Mouse (Mus musculus) MEL (cell line): Measurements from ENCODE around the gene Gm45844. TPM values are rescaled to one million over a fixed set of nuclear protein-coding genes. Genes with fewer than 3 reads are reported as not detected.
"Not testable (repeated sequence)": the region's sequence is repeated elsewhere in the genome, so short reads cannot be mapped to it uniquely, and the experiment has no call there.

ENCODE experiments used
- DNase-seq: peaks from one replicate; pipeline ENCODE4 v3.0.0; 2011; ENCODE audit warnings: low read depth, low spot score
- H3K27ac ChIP-seq: 2 replicates; pipeline ENCODE4 v1.5.1; 2012; ENCODE audit warnings: low read depth, mild to moderate bottlenecking, control low read depth, low read length, moderate library complexity; ENCODE audit not compliant: control insufficient read depth
- H3K27me3 ChIP-seq, 2 experiments: fragments of 150-350 bp in 1 of 2; sonication (generic) in 1 of 2; 2 replicates each; pipeline ENCODE4 v1.6.1; 2012; ENCODE audit warnings: low read length in 2 of 2, mild to moderate bottlenecking in 2 of 2, improper control_type of control experiment in 1 of 2, moderate library complexity in 1 of 2; ENCODE audit not compliant: insufficient read depth in 2 of 2, control insufficient read depth in 1 of 2
- H3K36me3 ChIP-seq, 2 experiments: 2 replicates each; pipeline ENCODE4 v1.6.1; 2012 to 2014; ENCODE audit warnings: low read length in 2 of 2, improper control_type of control experiment in 1 of 2, inconsistent platforms in 1 of 2, mild to moderate bottlenecking in 1 of 2; ENCODE audit not compliant: insufficient read depth in 2 of 2, control insufficient read depth in 1 of 2
- H3K4me1 ChIP-seq, 2 experiments: fragments of 150-350 bp in 1 of 2; sonication (generic) in 1 of 2; 2 replicates each; pipeline ENCODE4 v1.6.1; 2012; ENCODE audit warnings: low read length in 2 of 2, improper control_type of control experiment in 1 of 2, mild to moderate bottlenecking in 1 of 2; ENCODE audit not compliant: insufficient read depth in 2 of 2, control insufficient read depth in 1 of 2
- H3K4me3 ChIP-seq, 2 experiments: fragments of 150-350 bp in 1 of 2; sonication (generic) in 1 of 2; 2 replicates each; pipeline ENCODE4 v1.5.1; 2012; ENCODE audit warnings: low read depth in 2 of 2, low read length in 2 of 2, mild to moderate bottlenecking in 2 of 2, moderate library complexity in 2 of 2, control low read depth in 1 of 2, improper control_type of control experiment in 1 of 2; ENCODE audit not compliant: control insufficient read depth in 1 of 2, insufficient read depth in 1 of 2
- H3K79me2 ChIP-seq: 2 replicates; pipeline ENCODE4 v1.6.1; 2012; ENCODE audit warnings: mild to moderate bottlenecking, low read length, moderate library complexity; ENCODE audit not compliant: control insufficient read depth, poor library complexity, insufficient read depth
- H3K9ac ChIP-seq: 2 replicates; pipeline ENCODE4 v1.6.1; 2012; ENCODE audit warnings: low read depth, mild to moderate bottlenecking, control low read depth, low read length, moderate library complexity; ENCODE audit not compliant: control insufficient read depth, poor library complexity, severe bottlenecking
- H3K9me3 ChIP-seq: fragments of 150-350 bp; sonication (generic); replicated peaks from 2 replicates; pipeline ENCODE4 v1.6.1; 2012; ENCODE audit warnings: mild to moderate bottlenecking, low read length, improper control_type of control experiment, moderate library complexity; ENCODE audit not compliant: insufficient read depth
- BHLHE40 ChIP-seq: IDR thresholded peaks from 2 replicates; pipeline ENCODE4 v1.6.1; 2012; ENCODE audit warnings: low read depth, mild to moderate bottlenecking, inconsistent platforms, low read length, improper control_type of control experiment, borderline replicate concordance
- CHD1 ChIP-seq: IDR thresholded peaks from 2 replicates; pipeline ENCODE4 v1.6.1; 2012; ENCODE audit warnings: low read depth, mild to moderate bottlenecking, inconsistent platforms, low read length, improper control_type of control experiment
- CTCF ChIP-seq, 3 experiments: IDR thresholded peaks in 2 of 3; conservative IDR thresholded peaks in 1 of 3; 2 replicates each; pipeline ENCODE4 v1.5.1; 2011 to 2012; ENCODE audit warnings: low read length in 3 of 3, low read depth in 2 of 3, mild to moderate bottlenecking in 2 of 3, improper control_type of control experiment in 1 of 3, inconsistent platforms in 1 of 3, mixed read lengths in 1 of 3, moderate library complexity in 1 of 3; ENCODE audit not compliant: control insufficient read depth in 1 of 3, insufficient read depth in 1 of 3, poor library complexity in 1 of 3, severe bottlenecking in 1 of 3
- E2F4 ChIP-seq: IDR thresholded peaks from 2 replicates; pipeline ENCODE4 v1.6.1; 2011; ENCODE audit warnings: low read depth, low read length, improper control_type of control experiment, borderline replicate concordance
- ETS1 ChIP-seq: IDR thresholded peaks from 2 replicates; pipeline ENCODE4 v1.6.1; 2012; ENCODE audit warnings: low read depth, mild to moderate bottlenecking, inconsistent platforms, low read length, improper control_type of control experiment, moderate library complexity
- HCFC1 ChIP-seq: IDR thresholded peaks from 2 replicates; pipeline ENCODE4 v1.6.1; 2012; ENCODE audit warnings: low read depth, mild to moderate bottlenecking, inconsistent platforms, low read length, improper control_type of control experiment, moderate library complexity
- KAT2A ChIP-seq: conservative IDR thresholded peaks from 2 replicates; pipeline ENCODE4 v1.6.1; 2012; ENCODE audit warnings: low read depth, low read length, improper control_type of control experiment, inconsistent platforms
- MAFK ChIP-seq: IDR thresholded peaks from 2 replicates; pipeline ENCODE4 v1.6.1; 2011; ENCODE audit warnings: low read depth, mild to moderate bottlenecking, low read length, improper control_type of control experiment, borderline replicate concordance
- MAX ChIP-seq: IDR thresholded peaks from 2 replicates; pipeline ENCODE4 v1.6.1; 2011; ENCODE audit warnings: low read length, improper control_type of control experiment
- NRF1 ChIP-seq: IDR thresholded peaks from 2 replicates; pipeline ENCODE4 v1.6.1; 2014; ENCODE audit warnings: low read depth, mild to moderate bottlenecking, inconsistent platforms, low read length, improper control_type of control experiment, moderate library complexity; ENCODE audit not compliant: poor library complexity, insufficient read depth, severe bottlenecking
- RAD21 ChIP-seq: IDR thresholded peaks from 2 replicates; pipeline ENCODE4 v1.6.1; 2011; ENCODE audit warnings: mild to moderate bottlenecking, low read depth, low read length, improper control_type of control experiment
- RCOR1 ChIP-seq: IDR thresholded peaks from 2 replicates; pipeline ENCODE4 v1.6.1; 2012; ENCODE audit warnings: low read depth, mild to moderate bottlenecking, inconsistent platforms, low read length, improper control_type of control experiment
- SIN3A ChIP-seq: IDR thresholded peaks from 2 replicates; pipeline ENCODE4 v1.6.1; 2012; ENCODE audit warnings: low read length, improper control_type of control experiment, inconsistent platforms
- SMC3 ChIP-seq: IDR thresholded peaks from 2 replicates; pipeline ENCODE4 v1.6.1; 2011; ENCODE audit warnings: low read depth, low read length, improper control_type of control experiment
- UBTF ChIP-seq: IDR thresholded peaks from 2 replicates; pipeline ENCODE4 v1.6.1; 2012; ENCODE audit warnings: low read depth, mild to moderate bottlenecking, inconsistent platforms, low read length, improper control_type of control experiment, moderate library complexity, borderline replicate concordance; ENCODE audit not compliant: insufficient read depth
- USF1 ChIP-seq: IDR thresholded peaks from 2 replicates; pipeline ENCODE4 v1.6.1; 2014; ENCODE audit warnings: low read depth, mild to moderate bottlenecking, inconsistent platforms, low read length, improper control_type of control experiment, moderate library complexity
- ZMIZ1 ChIP-seq: IDR thresholded peaks from 2 replicates; pipeline ENCODE4 v1.6.1; 2012; ENCODE audit warnings: low read depth, mild to moderate bottlenecking, inconsistent platforms, low read length, improper control_type of control experiment, moderate library complexity
- ZNF384 ChIP-seq: IDR thresholded peaks from 2 replicates; pipeline ENCODE4 v1.6.1; 2012; ENCODE audit warnings: low read depth, mild to moderate bottlenecking, inconsistent platforms, low read length, improper control_type of control experiment
- polyA plus RNA-seq, 2 experiments: library from polyadenylated mRNA; stranded (reverse) in 1 of 2; unstranded in 1 of 2; fragments of >175 nt in 1 of 2; fragments of >200 nt in 1 of 2; gene quantifications; 2 replicates each; pipeline versions ENCODE4 v1.2.1 to v1.2.4; 2012; ENCODE audit warnings: low replicate concordance in 2 of 2, low read depth in 1 of 2; ENCODE audit not compliant: insufficient read length in 2 of 2, insufficient read depth in 1 of 2, missing spikeins in 1 of 2
- total RNA-seq: library from RNA; depleted of rRNA; stranded (reverse); fragments of 300-350 nt; gene quantifications from 2 replicates; pipeline ENCODE4 v1.2.3, GENCODE M21; 2012

The Gm45844 gene
- total and polyA plus RNA-seq, 3 experiments = 0.42 to 1.5 TPM; not detected in 1

- not testable (repeated sequence) for H3K9me3 ChIP-seq, H3K9ac ChIP-seq, H3K4me3 ChIP-seq, H3K36me3 ChIP-seq, H3K27ac ChIP-seq, H3K4me1 ChIP-seq, H3K79me2 ChIP-seq, H3K27me3 ChIP-seq, DNase-seq
These were observed 30.9 kb downstream of the Gm45844 start, which contains the start of gene Vmn2r29 for GRCm38 (mm10) chr7:7247228-7247627. TSS of gene Vmn2r29 (minus strand) at chr7:7247328.

GRCm38 (mm10) chr7:7209313-7210151 is 68.6 kb downstream of the Gm45844 start, which contains the start of gene Zfp772:
TSS of gene Zfp772 (minus strand) at chr7:7209998.
- not testable (repeated sequence) for H3K79me2 ChIP-seq, H3K27me3 ChIP-seq, H3K36me3 ChIP-seq, H3K27ac ChIP-seq, H3K4me1 ChIP-seq, H3K9me3 ChIP-seq
- H3K4me3 ChIP-seq = peak within 1 kb of the TSS; percentile 48 to 65
- peak; percentile 73 for TF ChIP-seq HCFC1
- H3K9ac ChIP-seq = peak within 1 kb of the TSS; percentile 45
- peak; percentile 43 for DNase-seq

- Histone ChIP-seq H3K27ac (no peak overlapping the region), H3K79me2 (no peaks in the 10 kb centered on the region), H3K27me3 (no peaks in the 10 kb centered on the region), H3K4me1 (no peaks in the 10 kb centered on the region; a peak in 1 of 4 replicates), H3K9ac (peak overlapping the region; percentile 32; the same call in 1 of the 2 replicates), H3K9me3 (no peaks in the 10 kb centered on the region), H3K4me3 (peak overlapping the region; percentile 88 to 90), H3K36me3 (no peaks in the 10 kb centered on the region)
- TF ChIP-seq SMC3 (peak; percentile 45), MAFK (no peak), HCFC1 (peak; percentile 89), UBTF (no peak), BHLHE40 (no peak), SIN3A (no peak), RCOR1 (no peak), CHD1 (no peak), KAT2A (peak; percentile 54; the same call in 1 of the 2 replicates), E2F4 (no peak), RAD21 (peak; percentile 33), USF1 (no peak), ZMIZ1 (no peak), CTCF (IDR thresholded peaks at IDR 0.05 in 2 of 3, conservative IDR thresholded peaks at IDR 0.05 in 1 of 3; ENCODE audit: control insufficient read depth in 1 of 3, insufficient read depth in 1 of 3, low read depth in 2 of 3, low read length in 3 of 3, poor library complexity in 1 of 3, severe bottlenecking in 1 of 3) (peak; percentile 41 to 68 (median 54); a peak in 5 of 6 replicates), NRF1 (no peak), ZNF384 (no peak), MAX (no peak), ETS1 (no peak)
- DNase-seq = peak; percentile 62
These were observed 89.7 kb downstream of the Gm45844 start for GRCm38 (mm10) chr7:7188191-7188942.
